Mouse (Mus musculus) neural tube, embryonic 14.5 days (tissue): ENCODE measurements around the gene Leng9. TPM values are rescaled to one million over a fixed set of nuclear protein-coding genes. Genes with fewer than 3 reads are reported as not detected.

Source experiments
- ATAC-seq: fragments of 200-750 bp; cut with Nextera tagmentation; 2 replicates; pipeline ENCODE4 v1.8.0; 2017; ENCODE audit warnings: low read depth, mild to moderate bottlenecking, moderate TSS enrichment, moderate library complexity
- H3K27ac ChIP-seq: fragments of 300-500 bp; sonication (generic); 2 replicates; pipeline ENCODE4 v1.5.1; 2014; ENCODE audit warnings: low read depth, mild to moderate bottlenecking, control low read depth, low read length, moderate library complexity, mixed read lengths
- H3K27me3 ChIP-seq: fragments of 300-500 bp; sonication (generic); 2 replicates; pipeline ENCODE4 v1.6.1; 2014; ENCODE audit warnings: low read length; ENCODE audit not compliant: control insufficient read depth, insufficient read depth
- H3K36me3 ChIP-seq: fragments of 300-500 bp; sonication (generic); 2 replicates; pipeline ENCODE4 v1.6.1; 2014; ENCODE audit warnings: low read length, mixed read lengths; ENCODE audit not compliant: control insufficient read depth, insufficient read depth
- H3K4me1 ChIP-seq: fragments of 300-500 bp; sonication (generic); 2 replicates; pipeline ENCODE4 v1.6.1; 2014; ENCODE audit warnings: low read length; ENCODE audit not compliant: control insufficient read depth, insufficient read depth
- H3K4me2 ChIP-seq: fragments of 300-500 bp; sonication (generic); 2 replicates; pipeline ENCODE4 v1.6.1; 2014; ENCODE audit warnings: mild to moderate bottlenecking, low read depth, low read length, control low read depth
- H3K4me3 ChIP-seq: fragments of 300-500 bp; sonication (generic); 2 replicates; pipeline ENCODE4 v1.5.1; 2014; ENCODE audit warnings: low read depth, low read length, control low read depth, mixed read lengths
- H3K9ac ChIP-seq: fragments of 300-500 bp; sonication (generic); replicated peaks from 2 replicates; pipeline ENCODE4 v1.6.1; 2014; ENCODE audit warnings: low read depth, mild to moderate bottlenecking, control low read depth, low read length, mixed read lengths
- H3K9me3 ChIP-seq: fragments of 300-500 bp; sonication (generic); 2 replicates; pipeline ENCODE4 v1.6.1; 2016; ENCODE audit warnings: low read length; ENCODE audit not compliant: control insufficient read depth
- WGBS: fragments of 180-500 bp; shearing (Covaris S2); extraction: QIAGEN DNeasy Blood & Tissue Kit; methylation state at CpG from one replicate; pipeline ENCODE4 v1.1.7; 2014; 5-methylcytosine and 5-hydroxymethylcytosine counted together
- polyA plus RNA-seq: library from polyadenylated mRNA; unstranded; fragments of >200 nt; fragmentation: Nextera tagmentation; extraction: Ambion mirVana; gene quantifications from 2 replicates; pipeline ENCODE4 v1.2.1, GENCODE M21; 2014

Leng9 gene
- polyA plus RNA-seq, 1 experiment from 2014 or later: 4.6 TPM

DNA sequence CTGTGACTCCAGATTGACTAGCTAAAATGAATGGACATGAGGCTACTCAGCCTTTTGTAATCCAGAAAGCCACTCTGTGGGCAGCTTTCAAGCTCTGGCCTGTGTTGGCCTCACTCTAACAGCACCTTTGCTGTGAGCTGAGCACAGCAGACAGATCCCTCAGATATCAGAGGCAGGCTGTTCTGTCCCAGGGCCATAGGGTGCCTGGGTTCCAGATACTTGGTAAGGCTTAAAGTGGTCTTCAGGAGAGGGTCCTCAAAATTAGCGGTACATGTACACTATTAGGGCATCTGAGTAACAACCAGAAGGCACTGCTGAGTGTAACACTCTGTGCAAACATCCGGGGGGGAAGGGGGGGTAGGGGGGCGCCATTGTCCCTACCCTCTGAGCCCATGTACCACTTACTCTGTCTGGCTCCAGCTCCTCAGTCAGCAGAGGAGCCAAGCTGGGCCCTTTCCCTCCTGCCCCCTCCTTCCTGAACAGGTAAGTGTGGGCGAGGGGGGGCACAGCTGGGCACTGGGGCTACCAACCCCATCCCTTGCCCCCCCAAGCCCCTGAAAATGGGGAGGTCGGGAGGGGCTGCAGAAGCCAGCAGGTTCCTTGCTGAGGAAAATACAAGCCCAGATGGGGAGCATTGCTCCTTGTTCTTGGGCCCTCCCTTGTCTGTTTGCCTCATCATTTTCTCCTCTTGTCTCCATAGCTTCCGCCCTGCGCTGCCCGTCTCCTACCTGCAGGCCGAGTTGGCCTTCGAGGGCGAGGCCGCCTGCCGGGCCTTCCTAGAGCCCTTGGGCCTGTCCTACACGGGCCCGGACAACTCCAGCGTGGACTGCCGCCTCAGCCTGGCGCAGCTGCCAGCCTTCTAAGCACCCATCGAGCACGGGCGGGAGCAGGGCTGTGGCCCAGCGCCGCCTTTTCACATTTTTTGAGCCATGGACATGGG, 3.7 kb downstream of the Leng9 start:
- Histone ChIP-seq H3K9ac (no peak overlapping the region), H3K4me2 (no peak overlapping the region), H3K9me3 (no peaks in the 10 kb centered on the region), H3K27ac (no peak overlapping the region), H3K4me3 (no peak overlapping the region), H3K27me3 (no peaks in the 10 kb centered on the region), H3K4me1 (peaks cover 17% of the 10 kb centered on the region), H3K36me3 (peaks cover 54% of the 10 kb centered on the region)
- WGBS: 94% methylated on average over 23 of the region's 23 CpGs
- no peak for ATAC-seq

DNA sequence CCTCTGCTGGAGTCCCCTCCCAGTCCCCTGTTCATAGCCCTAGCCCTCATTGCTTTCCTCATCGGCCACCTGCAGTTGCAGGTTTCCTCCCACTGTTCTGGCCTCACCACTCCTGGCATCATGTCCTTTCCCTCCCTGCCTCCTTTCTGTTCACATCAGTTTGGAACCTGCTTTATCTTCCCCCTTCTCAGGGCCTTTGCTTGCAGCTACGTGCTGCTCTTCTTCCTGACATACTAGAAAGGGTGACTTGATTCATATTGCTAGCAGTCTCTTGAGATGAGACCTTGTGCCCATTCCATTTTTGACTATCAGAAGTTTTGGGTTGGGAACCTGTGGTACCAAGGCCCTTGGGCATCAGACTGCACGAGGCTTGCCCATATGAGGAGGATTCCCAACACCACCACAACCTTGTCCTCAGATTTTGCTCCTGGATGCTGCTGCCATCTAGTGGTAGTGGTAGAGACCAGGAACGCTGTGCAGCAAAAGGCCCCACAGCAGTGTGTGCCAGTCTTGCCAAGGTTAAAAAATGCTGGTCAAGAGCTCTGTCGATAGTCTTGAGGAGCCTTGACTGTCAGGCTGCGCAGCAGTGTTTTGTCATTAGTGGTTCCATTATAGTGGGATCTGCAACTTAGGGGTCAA, 4.5 kb downstream of the Leng9 start:
- Histone ChIP-seq H3K4me1 (peaks cover 15% of the 10 kb centered on the region), H3K27me3 (no peaks in the 10 kb centered on the region), H3K9me3 (no peaks in the 10 kb centered on the region), H3K9ac (no peak overlapping the region), H3K4me3 (no peak overlapping the region), H3K27ac (no peak overlapping the region), H3K36me3 (peaks cover 62% of the 10 kb centered on the region), H3K4me2 (no peak overlapping the region)
- 71% methylated on average over 6 of the region's 6 CpGs for WGBS
- ATAC-seq: no peak

DNA sequence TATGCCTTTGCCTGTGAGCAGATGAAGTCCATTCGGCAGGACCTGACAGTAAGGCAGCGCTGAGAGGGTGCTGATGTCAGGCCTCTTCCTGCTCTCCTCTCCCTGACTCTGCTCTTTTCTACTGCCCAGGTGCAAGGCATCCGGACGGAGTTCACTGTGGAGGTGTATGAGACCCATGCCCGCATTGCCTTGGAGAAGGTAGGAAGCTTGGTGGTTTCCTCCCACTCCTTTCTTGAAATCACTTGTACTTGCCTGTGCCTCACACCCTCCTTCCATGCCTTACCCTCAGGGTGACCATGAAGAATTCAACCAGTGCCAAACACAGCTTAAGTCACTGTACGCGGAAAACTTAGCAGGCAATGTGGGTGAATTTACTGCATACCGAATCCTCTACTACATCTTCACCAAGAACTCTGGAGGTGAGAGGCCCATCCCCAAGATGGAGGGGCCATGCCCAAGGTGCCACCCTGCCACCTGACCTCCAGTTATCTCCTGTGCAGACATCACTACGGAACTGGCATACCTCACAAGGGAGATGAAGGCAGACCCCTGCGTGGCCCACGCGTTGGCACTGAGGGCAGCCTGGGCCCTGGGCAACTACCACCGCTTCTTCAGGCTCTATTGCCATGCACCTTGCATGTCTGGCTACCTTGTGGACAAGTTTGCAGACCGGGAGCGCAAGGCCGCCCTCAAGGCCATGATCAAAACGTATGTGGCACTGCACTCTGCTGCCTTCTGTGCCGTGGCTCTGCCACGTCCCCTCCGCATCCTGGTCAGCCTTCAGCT, 5.2 kb downstream of the Leng9 start:
- Histone ChIP-seq H3K27ac (no peak overlapping the region), H3K9ac (no peak overlapping the region), H3K4me1 (peaks cover 9% of the 10 kb centered on the region), H3K4me2 (no peak overlapping the region), H3K27me3 (no peaks in the 10 kb centered on the region), H3K4me3 (no peak overlapping the region), H3K36me3 (peaks cover 68% of the 10 kb centered on the region), H3K9me3 (no peaks in the 10 kb centered on the region)
- WGBS: 96% methylated on average over 20 of the region's 20 CpGs
- ATAC-seq: no peak

DNA sequence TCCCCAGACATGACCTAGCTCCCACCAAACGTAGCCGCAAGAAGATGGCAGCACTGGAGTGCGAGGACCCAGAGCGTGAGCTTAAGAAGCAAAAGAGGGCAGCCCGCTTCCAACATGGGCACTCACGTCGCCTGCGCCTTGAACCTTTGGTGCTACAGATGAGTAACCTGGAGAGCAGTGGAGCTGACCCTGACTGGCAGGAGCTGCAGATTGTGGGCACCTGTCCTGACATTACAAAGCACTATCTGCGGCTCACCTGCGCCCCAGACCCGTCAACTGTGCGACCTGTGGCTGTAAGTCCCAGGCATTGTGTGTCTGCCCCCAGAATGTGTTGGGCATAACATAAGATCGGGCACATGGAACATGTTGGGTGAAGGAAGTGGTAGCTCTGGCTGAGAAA, 6.1 kb downstream of the Leng9 start:
- H3K4me2 ChIP-seq: no peak overlapping the region
- 96% methylated on average over 13 of the region's 13 CpGs for WGBS

DNA sequence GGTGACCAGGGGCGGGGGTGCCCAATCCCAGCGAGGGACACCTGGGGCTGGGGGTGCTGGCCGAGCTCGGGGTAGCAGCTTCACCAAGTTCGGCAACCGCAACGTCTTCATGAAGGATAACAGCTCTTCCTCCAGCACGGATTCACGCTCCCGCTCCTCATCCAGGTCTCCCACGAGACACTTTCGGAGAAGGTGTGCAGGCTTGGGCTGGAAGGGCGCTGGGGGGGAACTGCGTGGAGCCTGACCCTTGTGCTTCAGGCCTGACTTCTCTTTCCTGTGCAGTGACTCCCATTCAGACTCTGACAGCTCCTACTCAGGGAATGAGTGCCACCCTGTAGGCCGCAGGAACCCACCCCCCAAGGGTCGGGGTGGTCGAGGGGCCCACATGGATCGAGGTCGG, 6.7 kb downstream of the Leng9 start:
- H3K27me3 ChIP-seq: no peaks in the 10 kb centered on the region
- H3K9ac ChIP-seq: no peak overlapping the region
- H3K4me3 ChIP-seq: no peak overlapping the region
- peaks cover 79% of the 10 kb centered on the region for H3K36me3 ChIP-seq
- H3K4me1 ChIP-seq: peaks cover 5% of the 10 kb centered on the region; the same call in 1 of the 2 replicates
- 99% methylated on average over 19 of the region's 19 CpGs for WGBS
- H3K27ac ChIP-seq: no peak overlapping the region
- no peaks in the 10 kb centered on the region for H3K9me3 ChIP-seq
- no peak overlapping the region for H3K4me2 ChIP-seq
- ATAC-seq: no peak

More for the DNA sequence above, 6.1 kb downstream of the Leng9 start:
- Histone ChIP-seq H3K9ac (no peak overlapping the region), H3K4me1 (peaks cover 7% of the 10 kb centered on the region; the same call in 1 of the 2 replicates), H3K4me3 (no peak overlapping the region), H3K9me3 (no peaks in the 10 kb centered on the region), H3K27ac (no peak overlapping the region), H3K27me3 (no peaks in the 10 kb centered on the region), H3K36me3 (peaks cover 77% of the 10 kb centered on the region)
- no peak for ATAC-seq

DNA sequence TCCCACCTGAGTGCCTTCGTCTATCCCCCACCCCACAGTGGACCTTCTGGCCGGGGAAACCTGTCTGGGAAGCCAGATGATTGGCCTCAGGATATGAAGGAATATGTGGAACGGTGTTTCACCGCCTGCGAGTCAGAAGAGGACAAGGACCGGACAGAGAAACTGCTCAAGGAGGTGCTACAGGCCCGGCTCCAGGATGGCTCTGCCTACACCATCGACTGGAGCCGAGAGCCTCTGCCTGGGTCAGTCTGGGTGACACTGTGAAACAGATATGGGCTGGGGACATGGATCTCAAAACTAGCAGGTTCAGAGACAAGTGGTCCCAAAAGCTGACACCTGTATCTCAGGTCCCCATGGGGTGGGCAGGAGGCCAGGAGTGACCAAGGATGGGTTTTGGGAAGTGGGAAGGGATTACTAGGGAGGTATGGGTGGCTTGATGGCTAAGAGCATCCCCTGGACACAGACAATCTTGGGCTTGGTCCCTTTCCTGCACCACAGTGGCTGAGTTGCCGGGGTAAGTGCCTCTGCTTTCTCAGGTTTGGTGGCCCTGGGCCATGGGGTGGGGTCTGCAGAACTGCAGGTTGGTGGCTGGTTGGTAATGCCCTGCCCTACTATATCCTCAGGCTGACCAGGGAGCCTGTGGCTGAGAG, 7.3 kb downstream of the Leng9 start:
- no peak for ATAC-seq
- Histone ChIP-seq H3K27me3 (no peaks in the 10 kb centered on the region), H3K4me3 (no peak overlapping the region), H3K36me3 (peaks cover 79% of the 10 kb centered on the region), H3K4me1 (peaks cover 5% of the 10 kb centered on the region), H3K27ac (no peak overlapping the region), H3K9me3 (no peaks in the 10 kb centered on the region), H3K9ac (no peak overlapping the region), H3K4me2 (no peak overlapping the region)
- WGBS: 93% methylated on average over 10 of the region's 10 CpGs

DNA sequence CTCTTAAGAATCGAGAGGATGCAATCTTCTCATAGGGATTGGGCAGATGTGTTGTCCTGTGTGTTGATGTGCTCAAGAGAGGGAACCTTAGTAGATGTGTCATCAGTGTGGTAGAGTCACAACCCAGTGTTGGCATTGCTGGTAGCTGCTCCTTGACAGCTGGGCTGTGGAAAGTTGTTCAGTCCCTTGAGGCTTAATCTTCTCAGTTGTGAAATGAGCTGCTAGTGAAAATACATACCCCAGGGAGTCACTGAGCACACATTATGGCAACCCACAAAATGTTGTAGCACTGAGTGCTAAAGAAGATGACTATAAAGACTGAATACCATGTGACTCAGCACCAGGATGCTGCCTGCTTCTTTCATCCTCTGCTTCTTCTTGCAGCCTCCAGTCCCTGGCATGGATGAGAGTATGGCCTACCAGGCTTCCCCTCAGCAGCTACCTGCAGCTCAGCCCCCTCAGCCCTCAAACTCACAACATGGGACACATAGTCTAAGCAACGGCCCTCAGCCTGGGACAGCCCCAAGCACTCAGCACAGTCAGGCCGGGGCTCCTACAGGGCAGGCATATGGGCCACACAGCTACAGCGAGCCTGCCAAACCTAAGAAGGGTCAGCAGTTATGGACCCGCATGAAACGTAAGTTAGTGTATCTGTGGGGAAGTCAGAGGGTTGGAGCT, 8.4 kb downstream of the Leng9 start:
- no peak overlapping the region for H3K27ac ChIP-seq
- peaks cover 9% of the 10 kb centered on the region for H3K4me1 ChIP-seq
- WGBS: 97% methylated on average over 6 of the region's 6 CpGs
- H3K9me3 ChIP-seq: no peaks in the 10 kb centered on the region
- no peak for ATAC-seq
- H3K4me3 ChIP-seq: no peak overlapping the region
- H3K4me2 ChIP-seq: no peak overlapping the region
- H3K36me3 ChIP-seq: peaks cover 77% of the 10 kb centered on the region
- H3K9ac ChIP-seq: no peak overlapping the region
- H3K27me3 ChIP-seq: no peaks in the 10 kb centered on the region

DNA sequence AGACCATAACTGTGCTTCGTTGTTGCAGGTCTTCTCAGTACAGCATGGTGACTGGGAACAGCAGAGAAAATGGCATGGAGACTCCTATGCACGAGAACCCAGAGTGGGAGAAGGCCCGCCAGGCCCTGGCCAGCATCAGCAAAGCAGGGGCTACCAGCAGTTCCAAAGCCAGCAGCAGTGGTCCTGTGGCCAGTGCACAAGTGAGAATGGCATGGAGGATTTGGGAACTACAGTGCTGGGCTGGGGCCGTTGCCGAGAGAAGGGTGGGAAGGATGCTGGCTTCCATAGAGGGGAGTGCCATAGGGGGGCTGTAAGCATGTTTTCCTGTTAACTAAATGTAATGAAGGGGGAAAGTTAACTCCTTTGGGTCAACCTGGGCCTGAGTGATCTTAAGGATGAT, 10.8 kb downstream of the Leng9 start:
- 95% methylated on average over 5 of the region's 5 CpGs for WGBS
- Histone ChIP-seq H3K9me3 (no peaks in the 10 kb centered on the region), H3K9ac (no peak overlapping the region), H3K36me3 (peaks cover 53% of the 10 kb centered on the region), H3K4me3 (no peak overlapping the region), H3K4me1 (peaks cover 9% of the 10 kb centered on the region), H3K27ac (no peak overlapping the region), H3K4me2 (no peak overlapping the region), H3K27me3 (no peaks in the 10 kb centered on the region)
- no peak for ATAC-seq
